Mouse (Mus musculus) forebrain, postnatal 0 days (tissue): ENCODE data around the gene Ube2l6. TPM values are rescaled to one million over a fixed set of nuclear protein-coding genes. Genes with fewer than 3 reads are reported as not detected.

ENCODE experiments used
- ATAC-seq: fragments of 200-750 bp; cut with Nextera tagmentation; 2 replicates; pipeline ENCODE4 v1.8.0; 2017; ENCODE audit warnings: mild to moderate bottlenecking, moderate library complexity
- DNase-seq: peaks from one replicate; pipeline ENCODE4 v3.0.0-alpha.2; 2015
- H3K27ac ChIP-seq: fragments of 300-500 bp; sonication (generic); 2 replicates; pipeline ENCODE4 v1.5.1; 2014; ENCODE audit warnings: low read depth, mild to moderate bottlenecking, antibody characterized with exemption, low read length, moderate library complexity, mixed read lengths
- H3K27me3 ChIP-seq: fragments of 300-500 bp; sonication (generic); 2 replicates; pipeline ENCODE4 v1.6.1; 2014; ENCODE audit warnings: mild to moderate bottlenecking, low read length, mixed read lengths; ENCODE audit not compliant: insufficient read depth
- H3K36me3 ChIP-seq: fragments of 300-500 bp; sonication (generic); 2 replicates; pipeline ENCODE4 v1.6.1; 2014; ENCODE audit warnings: mild to moderate bottlenecking, moderate library complexity; ENCODE audit not compliant: insufficient read depth
- H3K4me1 ChIP-seq: fragments of 300-500 bp; sonication (generic); 2 replicates; pipeline ENCODE4 v1.6.1; 2014; ENCODE audit warnings: antibody characterized with exemption; ENCODE audit not compliant: insufficient read depth
- H3K4me2 ChIP-seq: fragments of 300-500 bp; sonication (generic); 2 replicates; pipeline ENCODE4 v1.6.1; 2014; ENCODE audit warnings: low read depth, mild to moderate bottlenecking, moderate library complexity
- H3K4me3 ChIP-seq: fragments of 300-500 bp; sonication (generic); 2 replicates; pipeline ENCODE4 v1.5.1; 2014; ENCODE audit warnings: low read depth, low read length, mixed read lengths
- H3K9ac ChIP-seq: fragments of 300-500 bp; sonication (generic); 2 replicates; pipeline ENCODE4 v1.6.1; 2014; ENCODE audit warnings: mild to moderate bottlenecking
- H3K9me3 ChIP-seq: fragments of 300-500 bp; sonication (generic); 2 replicates; pipeline ENCODE4 v1.6.1; 2016; ENCODE audit warnings: low read length
- CTCF ChIP-seq: sonication (generic); IDR thresholded peaks from 2 replicates; pipeline ENCODE4 v1.5.1; 2016; ENCODE audit warnings: antibody characterized with exemption, control low read depth, low read depth
- WGBS: fragments of 180-500 bp; shearing (Covaris S2); extraction: QIAGEN DNeasy Blood & Tissue Kit; methylation state at CpG from one replicate; pipeline ENCODE4 v1.1.7; 2014; 5-methylcytosine and 5-hydroxymethylcytosine counted together
- polyA plus RNA-seq: library from polyadenylated mRNA; unstranded; fragments of >200 nt; fragmentation: Nextera tagmentation; extraction: Ambion mirVana; gene quantifications from 2 replicates; pipeline ENCODE4 v1.2.1, GENCODE M21; 2015
- total RNA-seq: library from RNA; depleted of rRNA; stranded (reverse); fragments of >200 nt; gene quantifications from 2 replicates; pipeline ENCODE4 v1.2.3, GENCODE M21; 2014; rRNA removed

Gene Ube2l6
- 14.8 and 15.1 TPM in 2 replicates for total RNA-seq
- 14.9 and 18.1 TPM in 2 replicates for polyA plus RNA-seq

DNA sequence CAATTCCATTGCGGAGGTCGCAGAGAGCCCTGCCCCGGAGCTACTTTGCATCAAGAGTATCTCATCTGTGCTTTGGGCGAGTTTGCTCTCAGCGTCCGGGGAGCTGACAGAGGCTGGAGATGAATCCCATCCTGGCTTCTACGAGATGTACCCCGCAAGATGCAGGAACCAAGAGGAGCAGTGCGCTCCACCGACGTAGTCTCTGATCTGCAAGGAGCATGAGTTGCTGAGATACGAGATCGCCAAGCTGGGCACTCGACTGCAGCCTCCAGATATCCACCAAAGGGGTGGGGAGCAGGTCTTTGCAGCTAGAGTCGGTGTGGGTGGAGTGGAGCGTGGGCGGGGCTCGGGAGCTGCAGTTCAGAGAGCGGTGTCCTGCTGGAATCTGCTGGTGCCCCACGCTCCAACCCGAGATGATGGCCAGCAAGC lies at the start of gene Ube2l6:
Ube2l6 (plus strand) TSS at position 336 of the 429 bp plus-strand sequence.
- ATAC-seq (peak; percentile 56), DNase-seq (peak; percentile 47)
- H3K4me3 ChIP-seq: peak within 1 kb of the TSS; percentile 52
- peak within 1 kb of the TSS; percentile 43 for H3K9ac ChIP-seq
- no peaks in the 10 kb centered on the region for H3K9me3 ChIP-seq
- no peaks in the 10 kb centered on the region for H3K27me3 ChIP-seq
- H3K27ac ChIP-seq: no peak within 1 kb of the TSS
- TF ChIP-seq CTCF: no peak
- peak within 1 kb of the TSS; percentile 92 for H3K4me2 ChIP-seq
- H3K36me3 ChIP-seq: no peaks in the 10 kb centered on the region
- H3K4me1 ChIP-seq: no peaks in the 10 kb centered on the region
- 0% methylated on average over 19 of the region's 21 CpGs for WGBS

DNA sequence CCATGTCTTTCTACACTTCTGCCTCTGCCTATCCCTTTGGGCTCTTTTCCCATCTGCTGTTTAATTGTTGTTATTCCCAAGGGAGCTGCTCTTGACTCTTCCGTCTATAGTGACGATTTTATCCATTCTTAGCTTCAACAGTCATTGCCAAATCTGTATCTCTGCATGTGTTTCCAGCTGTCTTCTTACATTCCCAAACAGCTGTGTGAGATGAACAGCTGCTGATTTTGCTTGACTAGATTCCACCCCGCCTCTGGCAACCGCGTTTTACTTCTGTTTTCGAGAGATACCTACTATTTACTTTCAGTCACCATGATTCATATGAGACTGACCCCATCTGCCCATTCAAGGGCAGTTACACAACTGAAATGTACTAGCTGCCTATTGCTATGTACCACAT lies 48.5 kb upstream of the Ube2l6 start:
- no peak for TF ChIP-seq CTCF
- no peaks in the 10 kb centered on the region for H3K27me3 ChIP-seq
- H3K9ac ChIP-seq: no peak overlapping the region
- H3K4me3 ChIP-seq: no peak overlapping the region
- DNase-seq (no peak), ATAC-seq (no peak; the same call in 1 of the 2 replicates)
- no peaks in the 10 kb centered on the region for H3K9me3 ChIP-seq
- H3K36me3 ChIP-seq: no peaks in the 10 kb centered on the region
- H3K27ac ChIP-seq: no peak overlapping the region
- H3K4me1 ChIP-seq: no peaks in the 10 kb centered on the region
- WGBS: 84% methylated on average over 6 of the region's 6 CpGs
- no peak overlapping the region for H3K4me2 ChIP-seq

DNA sequence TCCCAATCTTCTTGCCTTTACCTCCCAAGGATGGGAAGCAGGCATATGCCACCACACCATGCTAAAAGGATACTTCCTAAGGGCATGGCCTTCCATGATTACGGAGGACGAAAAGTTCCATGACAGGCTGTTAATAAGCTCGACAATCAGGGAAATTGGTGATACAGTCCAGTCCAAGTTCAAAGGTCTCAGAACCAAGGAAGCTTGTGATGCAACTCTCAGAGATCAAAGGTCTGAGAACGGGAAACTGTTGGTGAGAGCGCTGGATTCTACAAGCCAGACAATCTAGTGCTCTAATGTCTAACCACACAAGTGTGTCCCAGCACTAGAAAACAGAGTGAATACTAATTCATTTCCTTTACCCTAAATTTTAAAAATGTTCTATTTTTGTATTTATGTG lies 42.4 kb upstream of the Ube2l6 start:
- no peak for TF ChIP-seq CTCF
- Histone ChIP-seq H3K27me3 (no peaks in the 10 kb centered on the region), H3K4me2 (no peak overlapping the region), H3K36me3 (no peaks in the 10 kb centered on the region), H3K27ac (no peak overlapping the region), H3K9ac (no peak overlapping the region), H3K9me3 (no peaks in the 10 kb centered on the region), H3K4me3 (no peak overlapping the region), H3K4me1 (no peaks in the 10 kb centered on the region)
- ATAC-seq: no peak
- 89% methylated on average over 5 of the region's 5 CpGs for WGBS
- DNase-seq: no peak

DNA sequence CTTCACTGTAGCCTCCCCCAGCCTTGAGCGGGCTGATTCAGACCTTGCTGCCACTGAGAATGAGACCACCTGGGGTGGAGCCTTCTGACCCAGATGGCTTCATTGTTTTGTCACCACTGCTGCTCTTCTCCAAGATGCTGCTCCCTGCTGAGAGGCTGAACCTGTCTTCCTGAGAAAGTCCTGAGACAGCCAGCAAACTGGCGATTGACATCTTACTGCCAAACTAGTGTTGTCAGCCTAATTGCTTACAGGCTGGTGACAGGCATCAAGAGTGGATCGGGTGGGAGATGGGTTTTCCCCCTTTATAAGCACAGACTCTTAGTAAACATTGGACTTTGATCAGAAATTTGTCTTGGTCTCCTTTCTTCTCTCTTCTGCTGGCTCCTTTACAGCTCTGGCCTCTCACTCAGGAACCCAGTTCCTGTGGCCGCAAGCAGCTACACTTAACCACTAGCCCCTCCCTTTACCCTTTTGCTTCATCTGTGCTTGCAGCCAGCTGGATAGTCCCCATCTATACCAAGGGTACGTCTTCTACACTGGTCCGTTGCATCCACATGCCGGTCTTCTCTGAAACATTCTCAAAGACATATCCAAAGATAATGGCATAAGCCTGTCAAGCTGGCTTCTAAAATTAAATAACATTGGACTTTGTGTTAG lies 41.5 kb upstream of the Ube2l6 start:
- Histone ChIP-seq H3K4me1 (no peaks in the 10 kb centered on the region), H3K36me3 (no peaks in the 10 kb centered on the region), H3K4me3 (no peak overlapping the region), H3K9me3 (no peaks in the 10 kb centered on the region), H3K9ac (no peak overlapping the region), H3K4me2 (no peak overlapping the region), H3K27me3 (no peaks in the 10 kb centered on the region), H3K27ac (no peak overlapping the region)
- WGBS: 57% methylated on average over 7 of the region's 7 CpGs
- DNase-seq (no peak), ATAC-seq (no peak)
- TF ChIP-seq CTCF: no peak

DNA sequence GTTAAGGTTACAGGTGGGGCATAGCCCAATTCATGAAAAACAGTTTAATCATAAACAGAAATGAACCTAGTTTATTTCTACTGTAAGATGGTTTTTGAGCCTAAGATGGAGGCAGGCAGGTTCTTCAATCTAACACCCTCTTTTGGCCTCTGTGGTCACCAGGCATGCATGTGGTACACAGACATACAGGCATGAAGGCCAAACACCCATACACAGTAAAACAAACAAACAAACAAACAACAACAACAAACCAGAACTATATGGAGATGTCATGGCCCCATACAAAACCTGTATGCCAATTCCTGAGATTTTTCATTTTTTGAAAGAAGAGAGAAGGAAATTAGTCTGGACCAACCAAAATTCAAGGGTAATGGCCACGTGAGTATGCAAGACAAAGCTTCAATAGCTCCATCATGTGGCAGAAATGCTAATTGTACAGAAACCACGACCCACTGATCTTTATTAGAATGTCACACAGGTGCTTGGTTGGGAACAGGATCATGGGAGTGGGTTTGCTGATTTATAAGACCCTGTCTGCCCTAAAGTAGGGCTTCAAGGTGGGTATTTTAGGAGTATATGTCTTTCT lies 40.0 kb upstream of the Ube2l6 start:
- 3% methylated on average over 2 of the region's 2 CpGs for WGBS
- no peak overlapping the region for H3K4me2 ChIP-seq
- H3K9ac ChIP-seq: no peak overlapping the region
- H3K4me3 ChIP-seq: no peak overlapping the region
- no peaks in the 10 kb centered on the region for H3K9me3 ChIP-seq
- H3K36me3 ChIP-seq: no peaks in the 10 kb centered on the region
- TF ChIP-seq CTCF: peak; percentile 72
- peak; percentile 77 for ATAC-seq
- no peak overlapping the region for H3K27ac ChIP-seq
- peak; percentile 65 for DNase-seq
- H3K4me1 ChIP-seq: no peaks in the 10 kb centered on the region
- no peaks in the 10 kb centered on the region for H3K27me3 ChIP-seq

DNA sequence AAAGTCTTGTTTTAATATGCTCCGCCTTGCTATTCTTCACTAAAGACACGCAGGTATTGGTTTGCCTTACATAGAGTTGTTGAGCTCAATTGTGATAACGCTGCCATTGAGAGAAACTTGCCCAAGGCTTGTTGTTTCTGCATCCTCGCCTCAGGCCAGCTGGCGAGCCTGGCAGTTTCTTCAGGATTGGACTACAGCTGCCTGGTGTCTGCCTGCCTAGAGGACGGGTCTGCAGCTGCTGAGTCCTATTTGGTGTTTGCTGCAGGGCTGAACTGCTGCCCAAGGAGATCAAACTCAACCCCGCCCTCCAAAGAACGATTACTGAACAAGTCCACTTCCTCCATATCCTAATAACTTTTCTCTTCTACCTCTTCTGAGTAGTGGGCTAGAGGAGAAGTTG lies 37.9 kb upstream of the Ube2l6 start:
- no peak overlapping the region for H3K4me3 ChIP-seq
- 66% methylated on average over 8 of the region's 8 CpGs for WGBS
- H3K4me2 ChIP-seq: no peak overlapping the region
- H3K36me3 ChIP-seq: no peaks in the 10 kb centered on the region
- H3K27me3 ChIP-seq: no peaks in the 10 kb centered on the region
- no peak for TF ChIP-seq CTCF
- no peaks in the 10 kb centered on the region for H3K9me3 ChIP-seq
- no peaks in the 10 kb centered on the region for H3K4me1 ChIP-seq
- DNase-seq: no peak
- no peak overlapping the region for H3K27ac ChIP-seq
- ATAC-seq: no peak
- H3K9ac ChIP-seq: no peak overlapping the region

DNA sequence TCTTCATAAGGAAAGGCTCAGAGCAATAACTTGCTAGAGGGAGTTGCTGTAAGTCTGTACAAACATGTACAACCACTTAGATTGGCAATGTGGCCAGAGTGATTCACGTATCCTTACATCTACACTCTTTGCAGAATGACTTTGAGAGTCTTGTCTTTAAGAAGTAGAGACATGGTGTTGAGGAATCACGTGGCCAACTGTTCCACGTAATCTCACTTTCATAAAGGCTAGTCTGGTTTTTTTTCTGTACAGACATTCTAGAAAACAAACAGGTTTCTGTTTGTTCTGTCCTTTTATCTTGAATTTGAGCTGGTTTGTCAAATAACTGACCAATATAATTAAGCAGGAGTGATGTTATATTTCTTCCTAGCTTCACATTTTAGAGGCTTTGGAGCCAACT lies 37.3 kb upstream of the Ube2l6 start:
- no peak overlapping the region for H3K4me2 ChIP-seq
- no peak overlapping the region for H3K4me3 ChIP-seq
- TF ChIP-seq CTCF: no peak
- WGBS: 85% methylated on average over 3 of the region's 3 CpGs
- no peak overlapping the region for H3K9ac ChIP-seq
- DNase-seq (no peak), ATAC-seq (no peak)
- H3K4me1 ChIP-seq: no peaks in the 10 kb centered on the region
- no peaks in the 10 kb centered on the region for H3K9me3 ChIP-seq
- no peaks in the 10 kb centered on the region for H3K36me3 ChIP-seq
- H3K27me3 ChIP-seq: no peaks in the 10 kb centered on the region
- no peak overlapping the region for H3K27ac ChIP-seq
